Mouse (Mus musculus) forebrain, embryonic 16.5 days (tissue): ENCODE measurements around the gene Gm36864. TPM values are rescaled to one million over a fixed set of nuclear protein-coding genes. Genes with fewer than 3 reads are reported as not detected.

Experiments
- ATAC-seq: fragments of 200-750 bp; cut with Nextera tagmentation; 2 replicates; pipeline ENCODE4 v1.8.0; 2017; ENCODE audit warnings: mild to moderate bottlenecking, moderate library complexity
- H3K27ac ChIP-seq: fragments of 300-500 bp; sonication (generic); 2 replicates; pipeline ENCODE4 v1.5.1; 2014; ENCODE audit warnings: low read length, control low read depth
- H3K27me3 ChIP-seq: fragments of 300-500 bp; sonication (generic); replicated peaks from 2 replicates; pipeline ENCODE4 v1.6.1; 2014; ENCODE audit warnings: low read length; ENCODE audit not compliant: control insufficient read depth, insufficient read depth
- H3K36me3 ChIP-seq: fragments of 300-500 bp; sonication (generic); 2 replicates; pipeline ENCODE4 v1.6.1; 2014; ENCODE audit not compliant: control insufficient read depth, insufficient read depth
- H3K4me1 ChIP-seq: fragments of 300-500 bp; sonication (generic); replicated peaks from 2 replicates; pipeline ENCODE4 v1.6.1; 2014; ENCODE audit warnings: low read length; ENCODE audit not compliant: control insufficient read depth, insufficient read depth
- H3K4me2 ChIP-seq: fragments of 300-500 bp; sonication (generic); 2 replicates; pipeline ENCODE4 v1.6.1; 2014; ENCODE audit warnings: mild to moderate bottlenecking, low read length, control low read depth
- H3K4me3 ChIP-seq: fragments of 300-500 bp; sonication (generic); replicated peaks from 2 replicates; pipeline ENCODE4 v1.5.1; 2014; ENCODE audit warnings: mild to moderate bottlenecking, low read length, control low read depth
- H3K9ac ChIP-seq: fragments of 300-500 bp; sonication (generic); replicated peaks from 2 replicates; pipeline ENCODE4 v1.6.1; 2014; ENCODE audit warnings: low read depth, low read length, control low read depth
- H3K9me3 ChIP-seq: fragments of 300-500 bp; sonication (generic); 2 replicates; pipeline ENCODE4 v1.6.1; 2016; ENCODE audit warnings: low read length; ENCODE audit not compliant: control insufficient read depth
- WGBS: fragments of 180-500 bp; shearing (Covaris S2); extraction: QIAGEN DNeasy Blood & Tissue Kit; methylation state at CpG from one replicate; pipeline ENCODE4 v1.1.7; 2014; 5-methylcytosine and 5-hydroxymethylcytosine counted together
- polyA plus RNA-seq: library from polyadenylated mRNA; unstranded; fragments of >200 nt; fragmentation: Nextera tagmentation; extraction: Ambion mirVana; gene quantifications from 2 replicates; pipeline ENCODE4 v1.2.1, GENCODE M21; 2015

Gm36864 gene
- polyA plus RNA-seq, 1 experiment from 2014 or later = not detected

- Histone ChIP-seq H3K9ac (no peak overlapping the region), H3K27ac (no peak overlapping the region), H3K36me3 (no peaks in the 10 kb centered on the region), H3K4me2 (no peak overlapping the region), H3K27me3 (no peaks in the 10 kb centered on the region; the same call in 1 of the 2 replicates), H3K4me3 (no peak overlapping the region), H3K9me3 (no peaks in the 10 kb centered on the region), H3K4me1 (no peaks in the 10 kb centered on the region)
- ATAC-seq = 0 out of 2 replicates have a peak, but pooled peaks have one; percentile 52
- 63% methylated on average over 2 of the region's 2 CpGs for WGBS
These were observed 35.3 kb downstream of the Gm36864 start for GRCm38 (mm10) chr7:44271309-44271708.

GRCm38 (mm10) chr7:44272546-44272945 lies 36.6 kb downstream of the Gm36864 start:
- 89% methylated on average over 7 of the region's 7 CpGs for WGBS
- Histone ChIP-seq H3K9me3 (no peaks in the 10 kb centered on the region), H3K27me3 (no peaks in the 10 kb centered on the region; the same call in 1 of the 2 replicates), H3K27ac (no peak overlapping the region), H3K9ac (no peak overlapping the region), H3K4me1 (no peaks in the 10 kb centered on the region), H3K4me2 (no peak overlapping the region), H3K4me3 (no peak overlapping the region), H3K36me3 (no peaks in the 10 kb centered on the region)
- no peak for ATAC-seq

- no peaks in the 10 kb centered on the region for H3K36me3 ChIP-seq
- H3K9ac ChIP-seq = no peak overlapping the region
- no peak overlapping the region for H3K27ac ChIP-seq
- no peak overlapping the region for H3K4me3 ChIP-seq
- no peak overlapping the region for H3K4me2 ChIP-seq
- H3K9me3 ChIP-seq = no peaks in the 10 kb centered on the region
- H3K4me1 ChIP-seq = no peaks in the 10 kb centered on the region
- no peaks in the 10 kb centered on the region; the same call in 1 of the 2 replicates for H3K27me3 ChIP-seq
- ATAC-seq = no peak
- WGBS = 60% methylated on average over 7 of the region's 7 CpGs
These were observed 37.5 kb downstream of the Gm36864 start for GRCm38 (mm10) chr7:44273446-44273845.

GRCm38 (mm10) chr7:44274096-44274495 lies 38.1 kb downstream of the Gm36864 start:
- ATAC-seq = no peak
- H3K9me3 ChIP-seq = no peaks in the 10 kb centered on the region

GRCm38 (mm10) chr7:44275546-44275945 lies 39.6 kb downstream of the Gm36864 start:
- H3K27me3 ChIP-seq = no peaks in the 10 kb centered on the region; the same call in 1 of the 2 replicates

More at GRCm38 (mm10) chr7:44274096-44274495, 38.1 kb downstream of the Gm36864 start:
- Histone ChIP-seq H3K9ac (no peak overlapping the region), H3K4me3 (no peak overlapping the region), H3K4me2 (no peak overlapping the region), H3K4me1 (no peaks in the 10 kb centered on the region), H3K27me3 (no peaks in the 10 kb centered on the region; the same call in 1 of the 2 replicates), H3K27ac (no peak overlapping the region), H3K36me3 (no peaks in the 10 kb centered on the region)
- WGBS = 46% methylated on average over 11 of the region's 11 CpGs

GRCm38 (mm10) chr7:44276461-44277249 lies 40.7 kb downstream of the Gm36864 start:
- Histone ChIP-seq H3K4me3 (no peak overlapping the region), H3K4me1 (no peaks in the 10 kb centered on the region), H3K27ac (no peak overlapping the region), H3K27me3 (no peaks in the 10 kb centered on the region; the same call in 1 of the 2 replicates), H3K4me2 (no peak overlapping the region), H3K9me3 (no peaks in the 10 kb centered on the region), H3K9ac (no peak overlapping the region), H3K36me3 (no peaks in the 10 kb centered on the region)
- WGBS = 71% methylated on average over 9 of the region's 10 CpGs
- ATAC-seq = no peak

More at GRCm38 (mm10) chr7:44275546-44275945, 39.6 kb downstream of the Gm36864 start:
- Histone ChIP-seq H3K4me1 (no peaks in the 10 kb centered on the region), H3K36me3 (no peaks in the 10 kb centered on the region), H3K9ac (no peak overlapping the region), H3K27ac (no peak overlapping the region), H3K9me3 (no peaks in the 10 kb centered on the region), H3K4me2 (no peak overlapping the region), H3K4me3 (no peak overlapping the region)
- no peak for ATAC-seq
- 80% methylated on average over 3 of the region's 3 CpGs for WGBS

- H3K27me3 ChIP-seq = no peaks in the 10 kb centered on the region; the same call in 1 of the 2 replicates
- H3K4me2 ChIP-seq = no peak overlapping the region
- H3K9ac ChIP-seq = no peak overlapping the region
- 46% methylated on average over 2 of the region's 2 CpGs for WGBS
- no peak overlapping the region for H3K27ac ChIP-seq
- ATAC-seq = no peak
- no peaks in the 10 kb centered on the region for H3K4me1 ChIP-seq
- H3K4me3 ChIP-seq = no peak overlapping the region
- H3K36me3 ChIP-seq = no peaks in the 10 kb centered on the region
- H3K9me3 ChIP-seq = no peaks in the 10 kb centered on the region
These were observed 41.3 kb downstream of the Gm36864 start for GRCm38 (mm10) chr7:44277250-44277622.

- Histone ChIP-seq H3K27ac (no peak overlapping the region), H3K27me3 (no peaks in the 10 kb centered on the region), H3K9me3 (no peaks in the 10 kb centered on the region), H3K4me1 (no peaks in the 10 kb centered on the region), H3K4me2 (no peak overlapping the region), H3K9ac (no peak overlapping the region), H3K36me3 (no peaks in the 10 kb centered on the region), H3K4me3 (no peak overlapping the region)
- 45% methylated on average over 1 of the region's 1 CpGs for WGBS
- ATAC-seq = peak; percentile 45
These were observed 45.0 kb downstream of the Gm36864 start for GRCm38 (mm10) chr7:44280959-44281358.

- 64% methylated on average over 7 of the region's 7 CpGs for WGBS
- H3K27me3 ChIP-seq = no peaks in the 10 kb centered on the region
- H3K36me3 ChIP-seq = no peaks in the 10 kb centered on the region
- no peak overlapping the region for H3K9ac ChIP-seq
- no peak overlapping the region for H3K4me3 ChIP-seq
- ATAC-seq = peak; percentile 57; the same call in 1 of the 2 replicates
- no peak overlapping the region for H3K27ac ChIP-seq
- H3K4me2 ChIP-seq = no peak overlapping the region
- no peaks in the 10 kb centered on the region for H3K9me3 ChIP-seq
- H3K4me1 ChIP-seq = no peaks in the 10 kb centered on the region
These were observed 45.6 kb downstream of the Gm36864 start for GRCm38 (mm10) chr7:44281586-44281985.
